Mouse (Mus musculus): ENCODE results near the gene Prkcsh. TPM values are rescaled to one million over a fixed set of nuclear protein-coding genes. Genes with fewer than 3 reads are reported as not detected.
A peak's percentile ranks its signal among the peaks of the same experiment; 100 is the strongest.

The Prkcsh gene
- polyA plus RNA-seq, 1 experiment from 2014 or later: 52.6 TPM

DNA sequence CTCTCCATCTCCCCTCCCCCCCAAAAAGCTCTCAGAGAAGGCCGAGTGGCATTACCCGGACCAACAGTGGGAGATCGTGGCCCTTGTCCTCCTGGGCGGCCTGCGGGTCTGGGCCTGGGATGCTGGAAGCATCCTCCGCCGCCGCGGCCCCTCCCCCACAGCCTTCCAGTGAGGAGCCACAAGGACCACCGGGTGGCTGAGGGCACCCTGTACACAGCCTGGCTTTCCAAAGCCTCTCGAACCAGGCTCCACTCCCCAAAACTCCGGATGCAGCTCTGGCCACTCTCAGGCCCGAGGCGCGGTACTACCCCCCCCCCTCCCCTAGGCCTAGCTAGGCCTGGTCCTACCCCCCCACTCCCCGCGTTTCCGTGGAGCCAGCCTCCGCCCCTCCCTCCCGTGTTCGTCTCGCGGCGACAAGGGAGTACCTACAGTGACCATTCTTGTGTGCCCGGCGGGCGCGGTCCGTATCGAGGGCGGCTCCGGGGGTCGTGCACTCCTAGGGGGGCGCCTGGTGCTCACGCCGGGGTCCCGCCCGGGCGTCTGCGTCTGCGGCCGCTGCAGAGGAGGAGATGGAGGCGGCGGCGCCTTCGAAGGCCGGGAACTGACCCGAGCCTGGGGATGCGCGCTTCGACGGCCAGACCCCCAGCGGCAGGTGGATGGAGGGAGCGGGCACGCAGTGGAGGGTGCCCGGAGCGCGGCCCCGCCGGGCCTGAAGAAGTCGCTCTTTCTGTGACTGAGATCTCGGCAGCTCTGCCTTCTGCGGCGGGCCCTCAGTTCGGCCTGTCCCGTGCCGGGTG, 48.8 kb downstream of the Prkcsh start:
- Histone ChIP-seq H3K36me3 (no peaks in the 10 kb centered on the region), H3K9me3 (replicated peaks) (no peaks in the 10 kb centered on the region), H3K4me3 (replicated peaks) (peak overlapping the region; percentile 40), H3K9ac (no peak overlapping the region), H3K4me2 (peak overlapping the region; percentile 68), H3K27ac (no peak overlapping the region), H3K4me1 (replicated peaks) (peaks cover 44% of the 10 kb centered on the region), H3K27me3 (peaks cover 87% of the 10 kb centered on the region)
- 4% methylated on average over 59 of the region's 67 CpGs for WGBS (ENCODE audit: insufficient replicate concordance)
- ATAC-seq (ENCODE audit: low read depth) (no peak), DNase-seq (no peak)

GRCm38 (mm10) chr9:22051958-22052254, 49.3 kb downstream of the Prkcsh start, which contains the start of gene Elavl3:
Gene Elavl3, minus strand, starts transcription at chr9:22052023.
- DNase-seq (no peak), ATAC-seq (ENCODE audit: low read depth) (no peak)
- WGBS (ENCODE audit: insufficient replicate concordance): 2% methylated on average over 26 of the region's 28 CpGs
- peaks cover 44% of the 10 kb centered on the region for H3K4me1 ChIP-seq (replicated peaks)
- peaks cover 87% of the 10 kb centered on the region for H3K27me3 ChIP-seq
- no peaks in the 10 kb centered on the region for H3K9me3 ChIP-seq (replicated peaks)
- no peak within 1 kb of the TSS for H3K27ac ChIP-seq
- H3K4me3 ChIP-seq (replicated peaks): peak within 1 kb of the TSS; percentile 40
- no peak within 1 kb of the TSS for H3K9ac ChIP-seq
- peaks cover 1% of the 10 kb centered on the region; the same call in 1 of the 2 replicates for H3K36me3 ChIP-seq
- peak within 1 kb of the TSS; percentile 68 for H3K4me2 ChIP-seq

- no peak overlapping the region for H3K4me2 ChIP-seq
- no peak overlapping the region for H3K4me3 ChIP-seq (replicated peaks)
- 22% methylated on average over 6 of the region's 7 CpGs for WGBS (ENCODE audit: insufficient replicate concordance)
- H3K36me3 ChIP-seq: peaks cover 16% of the 10 kb centered on the region
- H3K9ac ChIP-seq: no peak overlapping the region
- peaks cover 44% of the 10 kb centered on the region for H3K4me1 ChIP-seq (replicated peaks)
- H3K9me3 ChIP-seq (replicated peaks): no peaks in the 10 kb centered on the region
- peaks cover 77% of the 10 kb centered on the region for H3K27me3 ChIP-seq
- DNase-seq (no peak), ATAC-seq (ENCODE audit: low read depth) (no peak)
- H3K27ac ChIP-seq: no peak overlapping the region
Measured at GRCm38 (mm10) chr9:22053657-22054056, 51.1 kb downstream of the Prkcsh start.

DNA sequence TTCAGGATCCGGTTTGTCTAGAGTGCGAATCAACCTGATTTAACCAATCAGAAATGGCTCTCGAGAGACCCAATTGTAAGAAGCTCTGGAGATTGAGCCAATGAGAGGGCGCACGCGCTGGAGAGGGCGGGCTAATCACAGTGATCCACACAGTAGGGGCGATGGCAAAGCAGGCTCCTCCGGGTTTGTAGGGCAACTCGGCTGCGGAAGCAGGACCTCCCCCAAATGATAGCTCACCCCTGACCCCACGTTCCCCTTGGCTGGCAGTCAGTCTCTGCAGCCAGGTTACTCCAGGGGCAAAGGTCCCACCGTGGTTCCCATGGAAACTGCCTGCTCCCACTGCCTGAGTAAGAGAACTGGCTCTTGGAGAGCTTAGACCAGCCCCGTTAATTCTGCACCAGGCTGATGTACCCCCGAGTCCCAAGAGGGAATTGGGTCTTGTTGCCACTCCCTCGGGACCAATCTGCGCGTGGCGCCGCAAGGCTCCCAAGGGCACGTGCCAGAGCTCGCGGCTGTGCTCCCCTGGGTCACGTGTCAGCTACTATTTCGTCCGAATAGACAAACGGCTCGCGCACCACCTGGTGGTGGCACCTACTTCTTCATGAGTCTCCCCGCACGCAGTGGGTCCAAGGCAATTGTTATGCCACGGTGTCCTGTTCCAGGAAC, 51.9 kb downstream of the Prkcsh start:
- 2% methylated on average over 32 of the region's 32 CpGs for WGBS (ENCODE audit: insufficient replicate concordance)
- H3K4me1 ChIP-seq (replicated peaks): peaks cover 40% of the 10 kb centered on the region
- H3K9me3 ChIP-seq (replicated peaks): 0 out of 2 replicates have a peak, but pooled peaks cover 3% of the 10 kb centered on the region
- ATAC-seq (ENCODE audit: low read depth) (peak; percentile 67), DNase-seq (peak; percentile 51)
- H3K27me3 ChIP-seq: peaks cover 68% of the 10 kb centered on the region
- peaks cover 20% of the 10 kb centered on the region for H3K36me3 ChIP-seq
- H3K9ac ChIP-seq: no peak overlapping the region
- no peak overlapping the region for H3K27ac ChIP-seq
- peak overlapping the region; percentile 22 for H3K4me3 ChIP-seq (replicated peaks)
- peak overlapping the region; percentile 46 for H3K4me2 ChIP-seq

DNA sequence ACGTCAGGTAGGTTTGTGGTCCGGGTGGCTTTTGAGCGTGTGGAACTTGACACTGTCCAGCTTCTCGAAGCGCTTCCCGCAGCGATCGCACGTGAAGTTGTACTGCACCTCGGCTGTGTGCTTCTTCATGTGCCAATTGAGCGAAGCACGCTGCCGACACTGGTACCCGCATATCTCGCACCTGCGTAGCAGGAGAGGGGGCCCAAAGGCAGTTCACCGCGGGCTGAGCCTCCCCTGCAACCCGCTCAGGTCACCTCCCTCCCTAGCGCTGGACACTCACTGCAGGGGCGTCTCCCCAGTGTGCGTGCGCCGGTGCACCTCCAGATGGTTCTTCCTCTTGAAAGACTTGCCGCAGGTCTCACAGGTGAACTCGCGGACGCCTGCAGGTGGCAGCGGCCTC, 53.1 kb downstream of the Prkcsh start:
- 0 out of 2 replicates have a peak, but pooled peaks cover 4% of the 10 kb centered on the region for H3K9me3 ChIP-seq (replicated peaks)

DNA sequence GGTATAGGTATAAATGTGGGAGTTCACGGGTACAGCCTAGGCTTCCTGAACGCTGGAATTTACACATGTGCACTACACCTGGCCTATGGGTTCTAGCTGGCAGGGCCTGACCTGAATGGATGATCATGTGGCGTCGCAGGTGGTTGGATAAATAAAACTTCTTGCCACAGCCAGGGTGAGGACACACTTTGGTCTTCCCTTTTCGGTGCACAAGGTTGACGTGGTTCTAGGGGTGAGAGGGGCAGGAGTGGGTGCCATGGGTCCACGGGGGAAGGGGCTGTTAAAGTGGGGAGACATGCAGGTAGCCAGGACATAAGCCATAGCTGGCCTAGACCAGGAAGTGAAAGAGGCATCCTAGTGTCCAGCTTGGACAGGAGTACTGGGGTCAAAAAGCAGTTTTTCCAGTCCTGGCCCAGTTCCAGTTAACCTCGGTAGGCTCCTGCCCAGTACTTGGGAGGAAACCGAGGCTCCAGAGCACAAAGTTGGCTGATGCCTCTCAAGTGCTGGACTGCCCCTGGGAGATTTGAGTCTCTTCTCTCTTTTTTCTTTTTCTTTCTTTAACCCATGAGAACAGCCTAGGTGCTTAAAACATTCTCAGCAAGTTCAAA, 53.8 kb downstream of the Prkcsh start:
- peaks cover 24% of the 10 kb centered on the region for H3K36me3 ChIP-seq
- WGBS (ENCODE audit: insufficient replicate concordance): 62% methylated on average over 9 of the region's 9 CpGs
- ATAC-seq (ENCODE audit: low read depth) (no peak), DNase-seq (no peak)
- 0 out of 2 replicates have a peak, but pooled peaks cover 4% of the 10 kb centered on the region for H3K9me3 ChIP-seq (replicated peaks)
- no peak overlapping the region for H3K4me2 ChIP-seq
- no peak overlapping the region for H3K9ac ChIP-seq
- no peak overlapping the region for H3K4me3 ChIP-seq (replicated peaks)
- peaks cover 49% of the 10 kb centered on the region for H3K27me3 ChIP-seq
- H3K27ac ChIP-seq: no peak overlapping the region
- H3K4me1 ChIP-seq (replicated peaks): peaks cover 22% of the 10 kb centered on the region

More for the DNA sequence above, 53.1 kb downstream of the Prkcsh start:
- H3K4me3 ChIP-seq (replicated peaks): no peak overlapping the region
- H3K27me3 ChIP-seq: peaks cover 56% of the 10 kb centered on the region
- 37% methylated on average over 29 of the region's 29 CpGs for WGBS (ENCODE audit: insufficient replicate concordance)
- peaks cover 24% of the 10 kb centered on the region for H3K36me3 ChIP-seq
- peaks cover 29% of the 10 kb centered on the region for H3K4me1 ChIP-seq (replicated peaks)
- H3K4me2 ChIP-seq: no peak overlapping the region
- ATAC-seq (ENCODE audit: low read depth) (no peak), DNase-seq (no peak)
- no peak overlapping the region for H3K27ac ChIP-seq
- H3K9ac ChIP-seq: no peak overlapping the region

DNA sequence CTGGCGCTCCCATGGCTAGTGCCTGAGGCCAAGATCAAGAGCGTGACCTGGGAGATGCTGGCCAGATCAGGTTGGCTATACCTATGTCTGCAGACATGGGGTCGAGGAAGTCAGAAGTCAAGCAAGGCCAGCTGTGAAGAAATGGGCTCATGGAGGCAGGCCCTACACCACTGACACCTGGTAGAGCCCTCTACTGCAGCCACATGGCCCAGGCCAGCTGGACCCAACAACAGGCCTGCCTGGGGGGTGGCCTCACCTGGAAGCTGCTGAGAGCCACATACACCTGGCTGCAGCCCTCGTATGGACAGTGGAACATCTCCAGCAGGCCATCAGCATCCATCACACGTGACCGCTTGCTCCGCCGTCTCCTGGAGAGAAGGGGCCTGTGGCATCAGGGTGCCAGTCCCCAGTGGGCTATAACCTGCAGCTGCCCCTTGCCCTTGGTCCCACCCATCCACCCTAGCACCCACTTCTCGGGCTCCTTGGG, 54.5 kb downstream of the Prkcsh start:
- Histone ChIP-seq H3K4me3 (replicated peaks) (no peak overlapping the region), H3K9me3 (replicated peaks) (0 out of 2 replicates have a peak, but pooled peaks cover 4% of the 10 kb centered on the region), H3K36me3 (peaks cover 24% of the 10 kb centered on the region), H3K4me1 (replicated peaks) (peaks cover 16% of the 10 kb centered on the region), H3K27ac (no peak overlapping the region), H3K27me3 (peaks cover 42% of the 10 kb centered on the region), H3K9ac (no peak overlapping the region), H3K4me2 (no peak overlapping the region)
- WGBS (ENCODE audit: insufficient replicate concordance): 80% methylated on average over 9 of the region's 9 CpGs
- ATAC-seq (ENCODE audit: low read depth) (no peak), DNase-seq (no peak)

DNA sequence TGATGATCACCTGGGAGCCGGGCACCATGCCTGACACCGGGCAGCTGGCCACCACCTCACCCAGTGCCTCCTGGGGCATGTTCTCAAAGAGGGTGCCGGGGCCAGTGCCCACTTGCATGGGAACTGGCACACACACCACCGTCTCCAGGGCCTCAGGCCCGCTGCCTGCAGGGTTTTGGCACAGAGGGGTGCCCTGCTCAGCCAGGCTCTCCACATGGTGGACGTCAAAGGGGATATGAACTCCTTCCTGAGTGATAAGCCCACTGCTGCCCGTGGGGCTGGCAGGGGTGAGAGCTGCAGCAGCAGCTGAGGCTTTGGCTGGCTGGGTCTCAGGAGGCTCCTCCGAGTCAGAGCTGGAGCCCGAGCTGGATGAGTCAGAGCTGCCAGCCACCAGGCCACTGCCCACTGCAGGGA, 55.4 kb downstream of the Prkcsh start:
- no peak overlapping the region for H3K27ac ChIP-seq
- 0 out of 2 replicates have a peak, but pooled peaks cover 4% of the 10 kb centered on the region for H3K9me3 ChIP-seq (replicated peaks)
- H3K4me1 ChIP-seq (replicated peaks): peaks cover 16% of the 10 kb centered on the region
- 82% methylated on average over 9 of the region's 9 CpGs for WGBS (ENCODE audit: insufficient replicate concordance)
- ATAC-seq (ENCODE audit: low read depth): no peak
- H3K4me2 ChIP-seq: no peak overlapping the region
- peaks cover 32% of the 10 kb centered on the region for H3K36me3 ChIP-seq
- DNase-seq: no peak
- no peak overlapping the region for H3K9ac ChIP-seq
- no peak overlapping the region for H3K4me3 ChIP-seq (replicated peaks)
- H3K27me3 ChIP-seq: peaks cover 33% of the 10 kb centered on the region

- H3K9ac ChIP-seq: no peak overlapping the region
- H3K4me2 ChIP-seq: no peak overlapping the region
- H3K27ac ChIP-seq: no peak overlapping the region
- no peaks in the 10 kb centered on the region for H3K27me3 ChIP-seq
- DNase-seq: no peak
- ATAC-seq (ENCODE audit: low read depth): no peak
- peaks cover 60% of the 10 kb centered on the region for H3K36me3 ChIP-seq
- WGBS (ENCODE audit: insufficient replicate concordance): 68% methylated on average over 2 of the region's 2 CpGs
- no peak overlapping the region for H3K4me3 ChIP-seq (replicated peaks)
- peaks cover under 1% of the 10 kb centered on the region; the same call in 1 of the 2 replicates for H3K4me1 ChIP-seq (replicated peaks)
- 0 out of 2 replicates have a peak, but pooled peaks cover 4% of the 10 kb centered on the region for H3K9me3 ChIP-seq (replicated peaks)
Measured at GRCm38 (mm10) chr9:22061339-22061738, 58.7 kb downstream of the Prkcsh start.
